Mouse (Mus musculus): ENCODE measurements around the gene Gadd45b. TPM values are rescaled to one million over a fixed set of nuclear protein-coding genes. Genes with fewer than 3 reads are reported as not detected.

Gadd45b gene
- polyA plus RNA-seq, 2 experiments, result 1.9 to 2.7 TPM

- 60% methylated on average over 4 of the region's 4 CpGs for WGBS (ENCODE audit: insufficient replicate concordance)
- H3K9me3 ChIP-seq (ENCODE audit: control insufficient read depth, low read length), result no peaks in the 10 kb centered on the region
- ATAC-seq (ENCODE audit: insufficient read depth) (no peak), DNase-seq (ENCODE audit: low read depth in 3 of 3, low spot score in 3 of 3) (no peak)
- peaks cover 0 to 5% of the 10 kb centered on the region in 2 experiments; a peak in 2 of 4 replicates for H3K4me1 ChIP-seq (replicated peaks; ENCODE audit: control insufficient read depth in 2 of 2, insufficient read depth in 2 of 2, low read length in 1 of 2)
- no peak overlapping the region for H3K27ac ChIP-seq
- no peaks in the 10 kb centered on the region for H3K36me3 ChIP-seq (replicated peaks; ENCODE audit: control insufficient read depth, insufficient read depth, low read depth)
- H3K4me3 ChIP-seq (ENCODE audit: insufficient read depth in 1 of 2, low read depth in 2 of 2, low read length in 2 of 2), result no peak overlapping the region
- H3K27me3 ChIP-seq (ENCODE audit: control insufficient read depth, insufficient read depth, low read length), result no peaks in the 10 kb centered on the region
- no peak overlapping the region for H3K9ac ChIP-seq (replicated peaks)
- TF ChIP-seq CTCF (IDR thresholded peaks at IDR 0.05; ENCODE audit: low read depth) (no peak), EP300 (IDR thresholded peaks at IDR 0.05; ENCODE audit: low read depth) (no peak)
- H3K4me2 ChIP-seq (ENCODE audit: low read depth), result no peak overlapping the region
Observed at GRCm38 (mm10) chr10:80968106-80968505, 38.2 kb downstream of the Gadd45b start.

DNA sequence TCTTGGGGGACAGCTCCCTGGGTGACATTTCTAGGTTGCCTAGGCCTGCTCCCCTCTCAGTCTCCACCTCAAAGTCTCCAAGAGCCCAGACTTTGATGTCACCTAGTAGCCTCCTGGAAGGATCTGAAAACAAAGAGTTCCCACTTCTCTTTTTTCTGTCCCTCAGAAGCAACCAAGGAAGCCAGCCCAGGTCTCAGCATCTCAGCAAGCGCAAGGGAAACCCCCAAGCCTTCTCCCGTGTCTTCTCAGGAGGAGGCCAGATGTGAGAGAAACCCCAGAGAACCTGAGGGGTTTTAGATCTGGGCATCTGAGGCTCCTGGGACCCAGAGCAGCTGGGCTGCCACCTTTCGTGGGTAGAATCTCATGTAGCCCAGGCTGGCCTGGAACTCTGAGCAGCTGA is 39.4 kb downstream of the Gadd45b start:
- no peak overlapping the region for H3K4me2 ChIP-seq (ENCODE audit: low read depth)
- no peak for TF ChIP-seq CTCF (IDR thresholded peaks at IDR 0.05; ENCODE audit: low read depth)
- no peak for TF ChIP-seq EP300 (IDR thresholded peaks at IDR 0.05; ENCODE audit: low read depth)
- DNase-seq (ENCODE audit: low read depth in 3 of 3, low spot score in 3 of 3) (no peak), ATAC-seq (ENCODE audit: insufficient read depth) (no peak)
- H3K4me3 ChIP-seq (ENCODE audit: insufficient read depth in 1 of 2, low read depth in 2 of 2, low read length in 2 of 2), result no peak overlapping the region
- H3K9ac ChIP-seq (replicated peaks), result no peak overlapping the region
- H3K27me3 ChIP-seq (ENCODE audit: control insufficient read depth, insufficient read depth, low read length), result no peaks in the 10 kb centered on the region
- no peak overlapping the region for H3K27ac ChIP-seq
- 44% methylated on average over 3 of the region's 3 CpGs for WGBS (ENCODE audit: insufficient replicate concordance)
- peaks cover 0 to 5% of the 10 kb centered on the region in 2 experiments; a peak in 2 of 4 replicates for H3K4me1 ChIP-seq (replicated peaks; ENCODE audit: control insufficient read depth in 2 of 2, insufficient read depth in 2 of 2, low read length in 1 of 2)
- no peaks in the 10 kb centered on the region for H3K9me3 ChIP-seq (ENCODE audit: control insufficient read depth, low read length)
- no peaks in the 10 kb centered on the region for H3K36me3 ChIP-seq (replicated peaks; ENCODE audit: control insufficient read depth, insufficient read depth, low read depth)

DNA sequence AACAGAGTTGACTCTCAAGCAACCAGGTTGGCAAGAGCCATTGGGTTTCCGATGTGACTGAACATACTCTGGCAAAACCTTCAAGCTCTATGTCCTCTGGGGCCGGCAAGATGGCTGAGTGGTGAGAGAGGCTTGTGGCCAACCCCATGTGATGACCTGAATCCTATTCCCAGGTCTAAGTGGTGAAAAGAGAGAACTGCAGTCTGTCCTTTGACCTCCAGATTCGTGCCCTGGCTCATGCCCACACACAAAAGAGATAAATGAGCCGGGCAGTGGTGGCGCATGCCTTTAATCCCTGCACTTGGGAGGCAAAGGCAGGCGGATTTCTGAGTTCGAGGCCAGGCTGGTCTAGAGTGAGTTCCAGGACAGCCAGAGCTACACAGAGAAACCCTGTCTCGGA is 40.3 kb downstream of the Gadd45b start:
- WGBS (ENCODE audit: insufficient replicate concordance), result 65% methylated on average over 8 of the region's 8 CpGs
- no peak overlapping the region for H3K27ac ChIP-seq
- H3K9me3 ChIP-seq (ENCODE audit: control insufficient read depth, low read length), result no peaks in the 10 kb centered on the region
- no peaks in the 10 kb centered on the region for H3K27me3 ChIP-seq (ENCODE audit: control insufficient read depth, insufficient read depth, low read length)
- DNase-seq (ENCODE audit: low read depth in 3 of 3, low spot score in 3 of 3), result no peak
- no peak for ATAC-seq (ENCODE audit: insufficient read depth)
- H3K4me1 ChIP-seq (replicated peaks; ENCODE audit: control insufficient read depth in 2 of 2, insufficient read depth in 2 of 2, low read length in 1 of 2), result peaks cover 0 to 7% of the 10 kb centered on the region in 2 experiments; a peak in 2 of 4 replicates
- no peaks in the 10 kb centered on the region for H3K36me3 ChIP-seq (replicated peaks; ENCODE audit: control insufficient read depth, insufficient read depth, low read depth)
- TF ChIP-seq CTCF (IDR thresholded peaks at IDR 0.05; ENCODE audit: low read depth) (no peak), EP300 (IDR thresholded peaks at IDR 0.05; ENCODE audit: low read depth) (no peak)
- no peak overlapping the region for H3K9ac ChIP-seq (replicated peaks)
- H3K4me2 ChIP-seq (ENCODE audit: low read depth), result no peak overlapping the region
- H3K4me3 ChIP-seq (ENCODE audit: insufficient read depth in 1 of 2, low read depth in 2 of 2, low read length in 2 of 2), result no peak overlapping the region

GRCm38 (mm10) chr10:80971533-80971932 is 41.7 kb downstream of the Gadd45b start:
- H3K9ac ChIP-seq (replicated peaks), result no peak overlapping the region
- 65% methylated on average over 15 of the region's 15 CpGs for WGBS (ENCODE audit: insufficient replicate concordance)
- H3K9me3 ChIP-seq (ENCODE audit: control insufficient read depth, low read length), result no peaks in the 10 kb centered on the region
- ATAC-seq (ENCODE audit: insufficient read depth) (no peak), DNase-seq (ENCODE audit: low read depth in 3 of 3, low spot score in 3 of 3) (no peak)
- H3K27ac ChIP-seq, result no peak overlapping the region
- peaks cover 0 to 8% of the 10 kb centered on the region in 2 experiments; a peak in 2 of 4 replicates for H3K4me1 ChIP-seq (replicated peaks; ENCODE audit: control insufficient read depth in 2 of 2, insufficient read depth in 2 of 2, low read length in 1 of 2)
- no peak overlapping the region for H3K4me2 ChIP-seq (ENCODE audit: low read depth)
- H3K27me3 ChIP-seq (ENCODE audit: control insufficient read depth, insufficient read depth, low read length), result no peaks in the 10 kb centered on the region
- H3K36me3 ChIP-seq (replicated peaks; ENCODE audit: control insufficient read depth, insufficient read depth, low read depth), result no peaks in the 10 kb centered on the region
- no peak for TF ChIP-seq EP300 (IDR thresholded peaks at IDR 0.05; ENCODE audit: low read depth)
- TF ChIP-seq CTCF (IDR thresholded peaks at IDR 0.05; ENCODE audit: low read depth), result no peak
- H3K4me3 ChIP-seq (ENCODE audit: insufficient read depth in 1 of 2, low read depth in 2 of 2, low read length in 2 of 2), result no peak overlapping the region

DNA sequence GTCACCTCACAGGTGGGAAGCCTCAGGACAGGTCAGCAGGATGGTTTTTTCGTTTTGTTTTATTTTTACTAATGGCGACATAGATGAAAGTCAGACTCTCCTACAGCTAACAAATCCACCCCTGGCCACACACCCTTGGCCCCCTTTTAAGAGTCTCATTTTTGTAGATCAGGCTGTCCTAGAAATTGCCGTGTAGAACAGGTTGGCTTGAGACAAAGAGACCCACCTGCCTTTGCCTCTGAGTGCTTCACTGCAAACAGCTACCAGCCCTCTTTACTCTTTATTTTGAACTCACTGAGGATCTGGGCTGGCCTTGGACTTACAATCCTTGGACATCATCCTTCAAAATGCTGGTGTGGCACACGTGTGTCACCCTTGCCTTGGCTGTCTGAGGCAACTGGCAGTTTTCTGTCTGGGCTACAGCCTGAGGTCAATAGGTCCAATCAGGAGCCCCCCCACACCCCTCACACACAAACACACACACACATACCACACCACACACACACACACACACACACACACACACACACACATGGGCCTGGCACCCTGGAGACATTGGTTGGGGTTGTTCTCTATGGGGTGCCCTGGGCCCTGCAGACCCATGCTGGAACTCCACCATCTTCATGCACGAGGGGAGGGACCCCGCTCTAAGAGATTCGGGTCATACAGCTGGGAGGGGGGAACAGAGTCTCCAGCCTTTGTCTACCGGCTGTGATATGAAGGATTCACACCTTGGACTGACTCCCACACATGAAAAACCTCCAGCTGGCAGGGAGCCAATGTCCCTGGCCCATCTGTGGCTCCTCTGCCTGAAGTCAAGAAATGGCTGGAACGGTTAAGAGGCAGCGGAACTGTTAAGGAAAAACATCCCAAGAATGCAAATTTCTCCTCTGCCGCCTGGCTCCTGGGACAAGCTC is 42.5 kb downstream of the Gadd45b start:
- peaks cover 0 to 4% of the 10 kb centered on the region in 2 experiments; a peak in 1 of 4 replicates for H3K4me1 ChIP-seq (replicated peaks; ENCODE audit: control insufficient read depth in 2 of 2, insufficient read depth in 2 of 2, low read length in 1 of 2)
- no peak overlapping the region for H3K4me2 ChIP-seq (ENCODE audit: low read depth)
- H3K27ac ChIP-seq, result no peak overlapping the region
- 53% methylated on average over 11 of the region's 11 CpGs for WGBS (ENCODE audit: insufficient replicate concordance)
- no peaks in the 10 kb centered on the region for H3K9me3 ChIP-seq (ENCODE audit: control insufficient read depth, low read length)
- ATAC-seq (ENCODE audit: insufficient read depth) (no peak), DNase-seq (ENCODE audit: low read depth in 3 of 3, low spot score in 3 of 3) (no peak)
- TF ChIP-seq CTCF (IDR thresholded peaks at IDR 0.05; ENCODE audit: low read depth), result no peak
- TF ChIP-seq EP300 (IDR thresholded peaks at IDR 0.05; ENCODE audit: low read depth), result no peak
- H3K4me3 ChIP-seq (ENCODE audit: insufficient read depth in 1 of 2, low read depth in 2 of 2, low read length in 2 of 2), result no peak overlapping the region
- H3K36me3 ChIP-seq (replicated peaks; ENCODE audit: control insufficient read depth, insufficient read depth, low read depth), result no peaks in the 10 kb centered on the region
- H3K9ac ChIP-seq (replicated peaks), result no peak overlapping the region
- H3K27me3 ChIP-seq (ENCODE audit: control insufficient read depth, insufficient read depth, low read length), result no peaks in the 10 kb centered on the region
